Mouse (Mus musculus) layer of hippocampus, adult 9-11 months (tissue): Measurements from ENCODE around the gene Vezt.

Experiments used
- DNase-seq: peaks from one replicate; pipeline ENCODE4 v3.0.0; 2022

Gene Vezt

GRCm38 (mm10) chr10:94037196-94037595, 1.6 kb upstream of the Vezt start:
- no peak for DNase-seq

- peak; percentile 9 for DNase-seq
These were observed 750 bp upstream of the Vezt start for GRCm38 (mm10) chr10:94036375-94036758.

- DNase-seq, result peak; percentile 44
These were observed 550 bp downstream of the Vezt start for GRCm38 (mm10) chr10:94034876-94035657.

GRCm38 (mm10) chr10:94031164-94031563, 4.5 kb downstream of the Vezt start:
- no peak for DNase-seq

GRCm38 (mm10) chr10:94028493-94028892, 7.1 kb downstream of the Vezt start:
- no peak for DNase-seq

- DNase-seq, result no peak
These were observed 10.5 kb downstream of the Vezt start for GRCm38 (mm10) chr10:94025079-94025478.

- no peak for DNase-seq
These were observed 14.6 kb downstream of the Vezt start for GRCm38 (mm10) chr10:94021059-94021458.

GRCm38 (mm10) chr10:94020587-94020986, 15.0 kb downstream of the Vezt start:
- DNase-seq, result no peak

GRCm38 (mm10) chr10:94017455-94017854, 18.2 kb downstream of the Vezt start:
- DNase-seq, result no peak

GRCm38 (mm10) chr10:94014200-94014599, 21.4 kb downstream of the Vezt start:
- DNase-seq, result no peak

GRCm38 (mm10) chr10:94013196-94013595, 22.4 kb downstream of the Vezt start:
- no peak for DNase-seq

- no peak for DNase-seq
These were observed 24.6 kb downstream of the Vezt start for GRCm38 (mm10) chr10:94011024-94011423.

- no peak for DNase-seq
These were observed 25.5 kb downstream of the Vezt start for GRCm38 (mm10) chr10:94009991-94010679.

- no peak for DNase-seq
These were observed 27.3 kb downstream of the Vezt start for GRCm38 (mm10) chr10:94008356-94008755.

GRCm38 (mm10) chr10:94000223-94000622, 35.4 kb downstream of the Vezt start:
- no peak for DNase-seq

GRCm38 (mm10) chr10:93999357-93999756, 36.3 kb downstream of the Vezt start:
- no peak for DNase-seq

GRCm38 (mm10) chr10:93995100-93995499, 40.5 kb downstream of the Vezt start:
- no peak for DNase-seq

- DNase-seq, result no peak
These were observed 41.5 kb downstream of the Vezt start for GRCm38 (mm10) chr10:93994136-93994535.

GRCm38 (mm10) chr10:93985357-93985756, 50.3 kb downstream of the Vezt start:
- no peak for DNase-seq

- DNase-seq, result no peak
These were observed 66.3 kb downstream of the Vezt start for GRCm38 (mm10) chr10:93969306-93969705.

GRCm38 (mm10) chr10:93967486-93967885, 68.1 kb downstream of the Vezt start:
- DNase-seq, result no peak

GRCm38 (mm10) chr10:93954023-93954422, 81.6 kb downstream of the Vezt start:
- no peak for DNase-seq

- no peak for DNase-seq
These were observed 82.1 kb downstream of the Vezt start for GRCm38 (mm10) chr10:93953504-93953903.

- DNase-seq, result no peak
These were observed 84.6 kb downstream of the Vezt start for GRCm38 (mm10) chr10:93950991-93951390.
